Mouse (Mus musculus) adrenal gland, postnatal 36 days (tissue): Measurements from ENCODE around the gene Kif22. TPM values are rescaled to one million over a fixed set of nuclear protein-coding genes. Genes with fewer than 3 reads are reported as not detected.
A peak's percentile ranks its signal among the peaks of the same experiment; 100 is the strongest.

Experiments used
- DNase-seq, 2 experiments: peaks; one replicate each; pipeline ENCODE4 v3.0.0; 2021; ENCODE audit warnings: mixed read lengths in 1 of 2
- total RNA-seq, 2 experiments: library from RNA; stranded (reverse); gene quantifications; 2 replicates each; pipeline ENCODE4 v1.2.3; 2021

The Kif22 gene
- total RNA-seq, 2 experiments from 2014 or later = 5.7 to 6.8 TPM

DNA sequence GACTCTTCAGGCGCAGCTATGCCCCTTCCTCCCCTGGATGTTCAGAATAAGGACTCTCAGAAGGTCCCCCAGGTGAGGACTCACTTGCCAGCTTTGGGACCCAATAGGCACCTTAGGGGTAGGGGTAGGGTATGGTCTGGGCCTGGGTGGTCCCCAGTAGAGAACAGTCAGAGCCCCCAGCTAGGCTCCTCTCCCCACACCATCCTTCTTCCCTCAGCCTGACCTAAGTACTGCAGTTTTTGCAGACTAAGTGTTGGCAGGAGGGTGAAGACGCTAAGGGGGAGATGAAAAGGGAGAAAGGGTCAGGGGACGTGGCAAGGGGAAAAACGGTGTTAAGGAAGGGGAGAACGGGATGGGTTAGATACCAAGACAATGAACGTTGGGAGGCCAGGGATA is 24.3 kb downstream of the Kif22 start:
- no peak for DNase-seq

DNA sequence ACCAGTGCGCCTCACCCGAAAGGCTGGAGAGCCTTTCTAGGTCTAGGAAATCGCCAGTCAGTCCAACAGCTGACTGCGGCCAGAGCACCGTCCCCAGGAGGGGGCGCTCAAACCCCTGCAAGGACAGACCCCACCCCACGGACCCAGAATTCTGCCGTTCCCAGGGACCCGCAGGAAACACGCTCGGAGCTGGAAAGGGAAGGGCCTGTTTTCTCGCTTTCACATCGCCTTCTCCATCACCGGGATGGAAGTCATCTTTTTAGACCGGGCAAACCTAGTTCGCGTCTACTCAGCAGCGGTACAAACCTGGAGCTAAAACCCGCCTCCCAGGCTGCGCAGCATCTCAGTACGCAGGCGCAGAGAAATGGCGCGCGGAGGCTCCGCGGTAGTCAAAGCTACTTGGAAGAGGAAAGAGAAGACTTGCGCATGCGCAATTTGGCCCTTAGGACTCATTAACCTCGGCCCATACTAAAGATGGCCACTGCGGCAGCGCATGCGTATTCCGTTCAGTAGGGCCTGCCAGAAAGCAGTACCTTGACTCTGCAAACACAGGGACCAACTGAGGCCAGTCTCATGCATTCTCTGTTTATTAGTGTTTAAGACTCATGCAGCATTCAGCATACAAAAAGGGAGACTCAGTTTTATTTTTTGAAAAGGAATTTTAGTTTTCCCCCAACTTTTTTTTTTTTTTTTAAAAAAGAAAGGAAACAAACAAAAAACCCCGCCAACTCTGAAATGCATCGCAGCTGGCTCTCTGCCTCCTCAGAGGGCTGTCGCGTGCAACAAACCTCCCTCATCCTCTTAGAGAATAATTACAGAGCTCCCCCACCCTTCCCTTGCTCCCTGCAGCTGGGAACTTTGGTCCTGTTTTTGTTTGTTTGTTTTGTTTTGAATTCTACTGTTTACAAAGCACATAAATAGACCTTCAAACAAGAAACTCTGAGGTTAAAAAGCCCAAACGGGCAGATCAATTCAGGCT is 25.0 kb downstream of the Kif22 start, which contains the start of gene Pagr1a:
Gene Pagr1a, minus strand, starts transcription at position 382 of the 979 bp plus-strand sequence.
- peak; percentile 97 for DNase-seq

DNA sequence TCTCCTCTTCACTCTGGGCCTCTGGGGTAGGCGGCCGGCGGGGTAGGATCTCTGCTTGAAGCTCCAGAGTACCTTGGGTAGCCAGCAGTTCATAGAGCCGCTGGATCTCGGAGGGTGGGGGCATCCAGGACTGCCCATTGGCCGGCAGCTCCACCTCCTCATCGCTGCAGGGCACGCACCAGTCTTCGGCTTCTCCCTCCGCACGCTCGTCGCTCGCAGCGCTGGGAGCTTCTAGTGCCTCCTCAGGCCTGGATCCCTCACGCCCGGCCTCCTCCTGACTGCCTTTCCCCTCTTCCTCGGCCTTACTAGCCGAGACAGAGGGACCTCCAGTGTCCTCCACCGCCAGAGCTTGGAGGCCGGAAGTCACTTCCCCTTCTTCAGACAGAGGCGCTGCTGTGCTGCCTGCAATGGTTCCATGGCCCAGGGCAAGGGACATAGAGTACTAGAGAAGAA is 25.8 kb downstream of the Kif22 start:
- peak; percentile 76 to 79 for DNase-seq

DNA sequence TGATC is 26.0 kb downstream of the Kif22 start, which contains the start of gene Pagr1b:
Gene Pagr1b, minus strand, starts transcription at position 4 of the 5 bp plus-strand sequence.
- no peak for DNase-seq

DNA sequence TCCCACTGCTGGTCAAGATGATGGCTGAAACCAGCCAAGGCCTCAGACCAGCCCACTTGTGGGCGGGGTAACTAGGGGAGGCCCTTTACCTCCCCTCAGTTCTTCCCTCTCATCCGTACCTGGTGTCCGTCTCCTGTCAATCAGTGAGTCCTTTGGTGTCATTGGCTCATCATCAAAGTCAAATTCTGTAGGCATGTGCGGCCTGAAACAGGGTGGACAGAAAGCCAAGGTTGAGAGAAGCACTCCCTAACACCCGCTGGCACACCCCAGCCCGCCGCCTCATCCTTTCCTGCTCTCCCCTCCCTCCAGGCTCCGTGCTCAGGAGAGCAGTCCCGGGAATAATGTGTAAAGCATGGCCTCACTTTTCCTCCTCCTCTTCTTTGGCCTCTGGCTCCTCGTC is 26.2 kb downstream of the Kif22 start:
- DNase-seq = peak; percentile 69 to 79

DNA sequence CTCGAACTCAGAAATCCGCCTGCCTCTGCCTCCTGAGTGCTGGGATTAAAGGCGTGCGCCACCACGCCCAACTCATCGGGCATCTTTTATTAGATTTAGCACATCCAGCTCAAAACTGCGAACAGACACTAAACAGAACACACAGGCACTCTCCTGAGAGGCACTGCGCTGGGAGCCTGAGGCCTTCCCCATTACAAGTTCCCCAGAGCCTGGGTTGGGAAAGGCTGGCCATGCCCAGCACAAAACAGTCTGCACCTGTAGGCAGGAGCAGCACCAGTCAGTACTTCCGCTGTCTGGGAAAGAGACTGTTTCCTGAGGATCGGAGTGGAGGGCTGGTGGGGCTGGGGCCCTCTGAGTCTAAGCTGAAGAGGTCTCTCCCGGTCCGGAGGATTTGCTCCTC is 27.3 kb downstream of the Kif22 start:
- no peak for DNase-seq

DNA sequence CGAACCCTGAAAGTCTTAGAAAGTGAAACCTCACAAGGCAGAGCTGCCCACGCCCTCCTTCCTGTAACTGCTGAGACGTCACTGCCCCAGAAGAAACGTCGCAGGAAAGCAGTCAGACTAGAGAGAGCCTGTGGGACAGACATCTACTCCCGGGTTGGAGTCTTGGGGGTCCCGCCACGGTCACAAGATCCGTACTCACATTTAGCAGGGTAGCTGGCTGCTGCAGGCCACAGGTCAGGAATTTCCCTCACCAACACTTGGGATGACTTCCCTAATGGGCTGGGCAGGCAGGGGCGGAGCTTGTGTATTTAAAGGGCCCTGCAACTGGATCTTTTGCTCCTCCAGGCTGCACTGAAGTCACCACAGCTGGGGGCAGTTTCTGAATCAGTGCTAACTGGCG is 28.0 kb downstream of the Kif22 start, which contains the start of gene Mvp:
Gene Mvp, minus strand, starts transcription at position 302 of the 400 bp plus-strand sequence.
- DNase-seq = peak; percentile 82 to 87

DNA sequence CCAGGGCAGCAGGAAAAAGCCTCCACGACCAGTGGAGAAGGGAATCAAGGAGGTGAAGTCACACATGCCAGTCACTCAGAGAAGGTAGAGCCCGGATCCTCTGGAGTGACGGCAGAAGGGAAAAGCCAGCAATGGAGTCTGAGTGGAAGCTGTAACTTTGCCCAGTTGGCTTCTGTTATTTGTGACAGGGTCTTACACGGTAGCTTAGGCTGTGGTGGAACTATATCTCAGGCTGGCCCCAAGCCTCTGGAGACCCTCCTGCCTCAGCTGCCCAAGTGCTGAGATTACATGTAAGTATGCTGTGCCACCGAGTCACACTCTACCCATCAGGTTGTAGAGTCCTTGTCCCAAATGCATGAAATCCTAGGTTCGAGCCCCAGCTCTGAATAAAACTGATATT is 28.9 kb downstream of the Kif22 start:
- DNase-seq = no peak

DNA sequence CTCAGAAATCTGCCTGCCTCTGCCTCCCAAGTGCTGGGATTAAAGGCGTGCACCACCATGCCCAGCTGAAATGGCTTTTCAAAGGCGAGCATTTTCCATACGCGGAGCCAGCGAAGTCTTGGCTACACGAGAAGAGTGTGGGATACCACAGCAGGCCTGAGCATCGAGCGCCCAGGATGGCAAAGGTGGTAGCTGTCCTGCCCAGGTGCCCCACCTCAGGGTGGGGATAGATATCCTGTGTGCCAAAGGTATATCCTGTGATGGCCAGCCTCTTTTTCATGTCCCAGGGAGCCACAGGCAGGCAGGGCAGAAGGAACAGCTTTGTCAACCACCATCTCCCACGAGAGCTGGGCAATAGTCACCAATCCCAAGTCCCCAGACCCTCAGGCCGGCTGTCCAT is 29.4 kb downstream of the Kif22 start:
- DNase-seq = no peak

DNA sequence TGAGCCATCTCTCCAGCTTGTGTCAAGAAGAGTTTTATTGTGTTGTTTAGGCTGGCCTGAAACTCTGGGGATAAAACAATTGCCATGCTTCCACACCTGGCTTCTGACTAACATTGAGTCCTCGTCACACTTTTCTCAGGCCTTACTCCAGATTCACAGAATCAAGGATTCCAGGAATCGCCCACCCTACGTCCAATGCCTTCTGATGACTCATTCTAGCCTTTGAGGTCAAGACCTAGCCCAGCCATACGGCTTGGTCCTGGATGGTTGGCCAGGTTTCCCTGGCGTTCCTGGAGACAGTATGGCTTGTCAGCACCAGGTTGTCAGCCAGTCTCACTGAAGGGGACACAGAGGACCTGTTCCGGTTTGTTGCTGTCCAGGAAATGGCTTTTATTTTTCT is 29.9 kb downstream of the Kif22 start:
- peak in 1 of 2 experiments; percentile 50 for DNase-seq

DNA sequence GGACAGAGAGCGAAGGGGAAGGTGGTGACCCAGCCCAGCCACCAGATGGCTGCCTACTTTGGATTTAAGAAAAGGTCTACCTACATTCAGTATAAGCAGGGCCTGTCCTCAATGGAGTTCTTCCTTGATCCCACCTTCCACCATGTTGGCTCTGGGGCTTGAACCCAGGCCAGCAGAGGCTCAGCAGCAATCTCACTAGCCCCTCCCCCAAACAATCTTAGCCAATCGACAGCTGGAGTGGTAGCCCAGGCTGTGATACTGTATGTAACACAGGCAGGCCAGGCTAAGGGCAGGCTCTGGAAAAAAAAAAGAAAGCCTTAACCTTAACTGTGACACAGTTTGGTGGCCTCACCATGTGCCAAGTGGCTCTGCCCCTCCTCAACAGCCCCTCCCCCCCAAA is 30.6 kb downstream of the Kif22 start:
- no peak for DNase-seq

DNA sequence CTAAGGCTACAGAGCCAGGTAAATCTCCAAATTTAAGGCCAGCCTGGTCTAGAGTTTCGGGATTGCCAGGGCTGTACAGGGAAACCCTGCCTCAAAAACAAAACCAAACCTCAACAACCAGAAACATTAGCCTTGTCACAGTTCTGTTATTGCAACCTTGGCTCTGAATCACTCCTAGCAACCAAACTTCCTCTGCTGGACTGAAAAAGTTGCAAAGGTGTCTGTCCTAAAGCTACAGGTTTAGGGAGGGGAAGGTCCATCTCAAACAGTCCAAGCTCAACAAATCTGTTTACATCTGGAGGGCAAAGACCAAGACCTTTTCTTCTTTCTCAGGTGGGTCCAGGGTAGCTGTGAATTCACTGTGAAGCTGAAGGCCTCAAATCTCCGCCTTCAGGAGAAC is 31.2 kb downstream of the Kif22 start:
- no peak for DNase-seq

DNA sequence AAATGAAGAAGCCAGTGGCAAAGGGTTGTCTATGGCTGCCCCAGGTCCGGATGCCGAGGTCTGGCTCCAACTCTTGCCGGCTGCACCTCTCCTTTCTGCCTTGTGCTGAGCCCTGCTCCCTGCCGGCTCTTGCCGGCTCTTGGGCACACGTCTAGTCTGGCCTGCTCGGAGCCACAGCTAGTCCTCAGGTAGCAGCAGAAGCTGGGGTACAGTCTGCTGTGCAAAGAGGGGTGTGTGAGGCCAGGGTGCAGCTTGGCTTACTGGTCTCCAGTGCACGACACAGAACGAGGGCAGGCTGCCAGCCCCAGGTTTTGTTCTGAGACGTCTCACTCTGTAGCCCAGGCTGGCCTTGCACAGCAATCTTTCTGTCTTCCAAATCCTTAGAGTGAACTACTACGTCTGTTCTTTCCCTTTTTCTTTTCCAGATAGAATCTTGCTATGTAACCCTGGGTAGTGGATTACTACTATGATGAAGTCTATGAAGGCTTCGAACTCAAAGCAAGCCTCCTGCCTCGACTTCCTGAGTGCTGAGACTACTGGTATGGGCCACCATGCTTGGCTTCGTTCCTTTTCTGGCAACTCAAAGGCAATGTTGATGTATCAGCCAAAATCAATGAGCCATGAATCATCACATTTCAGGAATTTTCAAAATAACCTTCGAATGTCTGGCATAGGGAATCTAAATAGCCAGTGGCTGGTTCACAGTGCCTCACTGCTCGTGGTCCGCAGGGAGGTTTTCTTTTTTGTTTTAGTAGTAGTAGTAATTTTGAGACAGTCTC is 32.8 kb downstream of the Kif22 start:
- no peak for DNase-seq

DNA sequence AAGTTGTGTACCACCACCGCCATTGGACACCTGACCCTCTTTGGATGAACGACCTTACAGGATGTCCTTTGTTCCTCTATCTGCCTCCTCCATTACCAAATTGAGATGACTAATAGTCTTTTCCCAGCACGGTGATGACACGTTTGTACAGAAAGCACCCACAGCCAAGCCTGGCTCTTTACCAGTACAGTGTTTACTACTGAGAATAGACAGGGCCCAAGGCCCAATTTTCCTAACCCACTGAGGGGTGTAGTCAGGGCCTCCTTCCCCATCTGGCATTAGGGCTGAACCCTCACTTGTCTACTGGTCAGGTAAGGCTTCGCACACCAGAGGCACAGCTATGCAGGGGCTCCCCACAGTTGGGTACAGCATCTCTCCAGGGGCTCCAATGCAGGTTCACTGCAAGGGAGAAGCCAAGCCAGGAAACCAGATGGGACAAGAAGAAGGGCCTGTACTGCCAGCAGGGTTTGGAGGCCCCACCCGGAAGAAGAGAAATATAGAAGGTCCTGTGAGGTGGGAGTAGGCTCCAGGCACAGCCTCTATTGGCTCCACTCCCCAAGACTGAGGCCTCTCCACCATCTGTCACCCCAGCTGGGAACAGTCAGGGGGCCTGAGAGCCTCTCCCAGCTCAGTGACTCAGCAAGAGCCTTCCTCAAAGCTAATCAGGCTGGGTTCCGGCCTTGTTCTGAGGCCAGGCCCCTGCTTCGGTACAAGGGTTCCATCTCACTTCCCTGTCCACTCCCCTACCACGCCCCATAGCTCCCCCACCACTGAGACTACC is 33.8 kb downstream of the Kif22 start:
- peak; percentile 66 to 69 for DNase-seq

DNA sequence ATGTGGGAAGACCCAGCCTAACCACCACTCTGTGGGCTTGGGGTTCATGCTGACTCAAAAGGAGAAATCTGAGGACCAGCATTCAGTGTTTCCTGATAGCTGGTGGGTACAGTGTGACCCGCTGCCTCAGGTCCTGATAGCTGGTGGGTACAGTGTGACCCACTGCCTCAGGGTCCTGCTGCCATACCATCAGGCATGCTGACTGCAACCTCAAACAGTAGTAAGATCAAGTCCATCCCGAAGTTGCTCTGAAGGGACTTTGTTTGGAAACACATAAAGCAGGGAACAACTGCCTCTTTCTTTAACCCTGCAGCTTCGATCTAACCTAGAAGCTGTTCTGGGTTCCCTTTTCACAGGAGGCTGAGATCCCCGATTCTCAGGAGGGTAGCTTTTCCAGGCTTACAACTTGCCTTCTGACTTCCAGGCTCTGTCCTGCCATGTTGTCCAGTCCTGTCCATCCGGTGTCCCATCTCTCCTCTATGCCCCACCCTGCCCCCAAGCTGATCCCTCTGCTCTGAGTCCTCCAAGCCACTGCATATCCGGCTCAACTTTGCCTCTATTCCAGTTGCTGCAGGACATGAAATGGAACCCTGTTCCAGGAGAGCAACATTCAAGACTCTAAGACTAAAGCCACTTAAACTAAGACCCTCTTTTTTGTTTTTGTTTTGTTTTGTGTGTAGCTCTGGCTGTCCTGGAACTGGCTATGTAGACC is 34.8 kb downstream of the Kif22 start:
- no peak for DNase-seq

DNA sequence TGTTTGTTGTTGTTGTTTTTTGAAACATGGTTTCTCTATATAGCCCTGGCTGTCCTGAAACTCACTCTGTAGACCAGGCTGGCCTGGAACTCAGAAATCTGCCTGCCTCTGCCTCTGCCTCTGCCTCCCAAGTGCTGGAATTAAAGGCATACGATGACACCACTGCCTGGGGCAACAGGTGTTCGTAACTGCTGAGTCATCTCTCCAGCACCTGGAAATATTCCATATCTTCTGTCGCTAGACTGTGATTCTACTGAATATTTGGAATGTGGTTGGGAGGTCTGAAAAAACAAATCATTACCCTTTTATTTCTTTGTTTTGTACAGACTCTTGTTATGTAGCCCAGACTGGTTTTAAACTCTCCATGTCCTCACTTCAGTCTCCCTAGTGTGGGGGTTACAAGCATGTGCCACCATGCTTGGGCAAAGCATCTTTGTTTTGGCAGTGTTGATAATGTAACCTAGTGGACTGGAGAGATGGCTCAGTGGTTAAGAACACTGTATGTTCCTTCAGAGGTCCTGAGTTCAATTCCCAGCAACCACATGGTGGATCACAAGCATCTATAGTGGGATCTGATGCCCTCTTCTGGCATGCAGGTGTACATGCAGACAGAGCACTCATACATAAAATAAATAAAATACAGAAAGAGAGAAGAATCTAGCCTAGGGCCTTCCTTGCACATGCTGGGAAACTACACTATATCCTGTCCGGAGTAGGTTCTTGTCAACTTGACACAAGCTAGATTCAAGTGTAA is 38.0 kb downstream of the Kif22 start:
- DNase-seq = no peak

DNA sequence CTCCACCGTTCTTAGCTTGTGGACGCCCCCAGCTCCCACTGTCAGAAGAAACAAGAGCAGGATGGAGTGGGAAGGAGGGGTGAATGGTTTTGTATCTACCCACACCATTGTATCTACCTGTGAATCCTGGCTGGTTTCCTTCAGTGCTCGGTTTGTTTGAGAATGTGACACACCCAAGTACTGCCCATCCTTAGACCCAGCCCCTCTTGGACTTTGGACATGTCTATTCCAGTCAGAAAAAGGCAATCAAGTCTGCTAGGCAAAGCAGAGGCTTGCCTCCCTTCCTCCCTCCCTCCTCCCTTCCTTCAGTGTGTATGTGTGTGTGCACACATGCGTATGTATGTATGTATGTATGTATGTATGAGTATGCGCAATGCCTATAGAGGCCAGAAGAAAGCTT is 38.7 kb downstream of the Kif22 start:
- no peak for DNase-seq

DNA sequence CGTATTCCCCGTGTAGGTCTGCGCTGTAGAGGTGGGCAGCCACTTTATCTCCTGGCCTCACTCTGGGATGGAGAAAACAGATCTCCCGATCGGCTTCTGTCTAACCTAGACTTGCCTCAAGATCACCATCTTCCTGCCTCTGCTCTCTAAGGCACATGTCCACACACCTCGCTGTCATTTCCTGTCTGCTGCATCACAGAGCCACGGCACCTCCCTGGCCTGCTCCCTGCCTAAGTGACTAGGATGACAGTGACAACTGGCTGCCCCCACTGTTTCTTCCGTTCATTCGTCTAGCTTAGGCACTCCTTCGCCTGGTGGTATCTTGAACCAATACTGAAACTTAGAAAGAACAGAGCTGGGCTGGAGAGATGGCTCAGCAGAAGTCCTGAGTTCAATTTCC is 42.7 kb downstream of the Kif22 start:
- no peak for DNase-seq

DNA sequence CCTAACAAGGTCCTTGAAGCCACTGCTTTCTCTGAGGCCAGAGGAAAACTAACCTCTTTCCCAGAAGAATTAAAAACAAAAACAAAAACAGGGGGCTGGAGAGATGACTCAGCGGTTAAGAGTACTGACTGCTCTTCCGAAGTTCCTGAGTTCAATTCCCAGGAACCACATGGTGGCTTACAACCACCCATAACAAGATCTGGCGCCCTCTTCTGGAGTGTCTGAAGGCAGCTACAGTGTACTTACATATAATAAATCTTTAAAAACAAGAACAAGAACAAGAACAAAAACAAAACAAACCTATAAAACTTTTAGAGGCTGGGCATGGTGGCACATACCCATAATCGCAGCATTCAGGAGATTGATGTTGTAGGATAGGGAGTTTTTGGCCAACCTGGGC is 45.8 kb downstream of the Kif22 start:
- peak in 1 of 2 experiments; percentile 40 for DNase-seq

DNA sequence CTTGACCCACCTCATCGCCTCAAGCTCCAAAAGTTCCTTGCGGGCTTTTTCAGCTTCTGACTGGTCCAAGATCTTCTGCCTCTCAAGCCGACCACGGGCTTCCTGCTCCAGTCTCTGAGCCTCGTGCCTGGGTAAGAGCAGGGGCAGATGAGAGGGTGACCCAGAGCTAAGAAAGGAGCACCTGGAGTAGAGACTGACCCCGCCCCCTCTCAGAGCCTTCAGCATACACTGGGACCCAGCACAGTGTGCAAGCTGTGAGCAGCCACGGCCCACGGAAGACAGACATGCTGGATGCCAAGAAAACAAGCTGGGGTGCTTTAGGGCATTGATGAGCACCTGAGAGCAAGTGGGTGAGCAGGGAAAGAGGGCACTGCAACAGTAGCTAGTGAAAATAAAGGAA is 53.5 kb downstream of the Kif22 start:
- DNase-seq = no peak

DNA sequence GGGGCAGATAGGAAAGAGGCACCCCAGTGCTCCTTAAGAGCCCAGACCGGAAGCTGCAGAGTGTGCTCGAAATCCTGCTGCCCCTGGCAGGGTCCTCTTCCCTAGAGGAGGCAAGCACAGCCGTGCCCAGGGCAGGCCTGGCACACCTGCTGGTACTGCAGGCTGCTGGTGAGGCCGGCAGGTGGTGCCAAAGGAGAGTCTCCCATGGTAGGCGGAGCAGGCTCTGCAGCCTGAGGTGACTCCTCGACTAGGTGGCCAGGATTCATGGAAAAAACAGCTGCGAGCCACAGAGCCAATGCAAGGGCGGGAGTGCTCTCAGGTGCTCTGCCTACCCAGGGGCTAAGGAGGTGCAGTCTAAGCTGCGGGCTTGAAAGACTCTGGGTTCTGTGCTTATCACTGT is 56.0 kb downstream of the Kif22 start:
- DNase-seq = peak; percentile 33 to 56
